Mouse (Mus musculus): ENCODE measurements around the gene Cxcl10. TPM values are rescaled to one million over a fixed set of nuclear protein-coding genes. Genes with fewer than 3 reads are reported as not detected.
A peak's percentile ranks its signal among the peaks of the same experiment; 100 is the strongest.

Gene Cxcl10
- polyA plus RNA-seq, 1 experiment from 2014 or later: 0.38 TPM

DNA sequence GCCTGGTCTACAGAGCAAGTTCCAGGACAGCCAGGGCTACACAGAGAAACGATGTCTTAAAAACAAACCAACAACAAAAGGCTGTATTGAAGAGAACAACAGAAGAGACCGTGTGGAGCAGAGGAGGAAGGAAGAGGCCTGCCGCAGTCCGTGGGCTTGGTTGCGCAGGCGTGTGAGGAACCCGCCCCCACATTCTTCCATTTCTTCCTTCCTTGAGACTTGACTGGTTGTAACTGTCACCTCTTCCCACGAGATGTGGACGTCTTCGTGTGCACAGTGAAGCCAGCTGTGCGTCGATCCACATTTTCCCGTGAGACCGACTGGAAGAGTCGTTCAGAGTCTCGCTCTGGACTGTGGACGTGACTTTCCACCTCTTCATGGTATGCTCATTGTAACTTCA lies 26.7 kb upstream of the Cxcl10 start:
- Histone ChIP-seq H3K27ac (replicated peaks; ENCODE audit: low read depth, low read length) (no peak overlapping the region), H3K36me3 (replicated peaks; ENCODE audit: control insufficient read depth, insufficient read depth, low read depth, low read length) (no peaks in the 10 kb centered on the region), H3K4me2 (ENCODE audit: low read depth, low read length) (no peak overlapping the region), H3K27me3 (ENCODE audit: control insufficient read depth, insufficient read depth, low read length) (no peaks in the 10 kb centered on the region), H3K4me3 (ENCODE audit: low read depth, low read length) (no peak overlapping the region), H3K4me1 (ENCODE audit: control insufficient read depth, insufficient read depth, low read length) (no peaks in the 10 kb centered on the region), H3K9ac (replicated peaks; ENCODE audit: low read length) (no peak overlapping the region), H3K9me3 (replicated peaks; ENCODE audit: control insufficient read depth, low read length) (no peaks in the 10 kb centered on the region)
- ATAC-seq (replicated peaks; ENCODE audit: insufficient number of reproducible peaks, low FRiP score, low TSS enrichment, low read depth): no peak
- no peak for DNase-seq (ENCODE audit: low spot score)
- WGBS: 79% methylated on average over 17 of the region's 17 CpGs

DNA sequence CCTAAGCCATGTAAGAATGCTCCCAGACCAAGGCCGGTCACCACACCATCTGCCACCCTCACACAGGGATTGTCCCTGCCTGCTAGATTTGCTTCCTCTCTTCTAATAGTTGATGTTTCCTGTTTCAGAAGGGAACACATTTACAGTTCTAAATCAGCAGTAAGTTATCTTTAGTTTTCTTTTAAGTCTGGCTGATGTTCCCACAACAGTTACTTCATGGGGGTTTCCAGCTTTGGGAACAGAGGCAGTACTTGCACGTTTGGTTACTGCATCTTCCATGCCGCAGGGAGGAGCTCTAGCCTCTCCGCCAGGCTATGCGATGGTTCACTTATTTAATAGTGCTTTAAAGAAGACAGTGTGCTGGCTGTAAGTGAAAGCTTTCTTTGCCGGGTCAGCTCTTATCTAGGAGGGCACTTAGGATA lies 26.0 kb upstream of the Cxcl10 start:
- H3K4me3 ChIP-seq (ENCODE audit: low read depth, low read length): no peak overlapping the region

DNA sequence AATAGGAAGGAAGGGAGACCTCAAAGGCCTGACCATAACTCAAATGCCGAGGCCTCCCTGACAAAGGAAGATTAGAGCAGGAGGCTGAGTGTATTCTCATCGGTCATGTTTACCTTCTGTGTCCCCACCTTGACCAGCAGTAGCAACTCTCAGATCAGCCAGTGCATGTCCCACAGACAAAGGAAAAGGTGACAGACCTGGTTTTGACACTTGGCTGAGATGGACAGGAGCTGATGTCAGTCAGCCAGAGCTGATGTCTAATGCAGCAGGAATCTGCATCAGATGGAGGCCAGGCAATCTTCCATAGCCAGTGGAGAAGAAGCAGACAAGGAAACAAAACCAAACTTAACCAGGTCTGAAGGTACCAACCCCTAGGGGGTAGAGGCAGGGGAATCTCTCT lies 23.9 kb upstream of the Cxcl10 start:
- 75% methylated on average over 2 of the region's 2 CpGs for WGBS
- no peak overlapping the region for H3K9ac ChIP-seq (replicated peaks; ENCODE audit: low read length)
- no peak overlapping the region for H3K4me2 ChIP-seq (ENCODE audit: low read depth, low read length)
- H3K27me3 ChIP-seq (ENCODE audit: control insufficient read depth, insufficient read depth, low read length): no peaks in the 10 kb centered on the region
- H3K4me1 ChIP-seq (ENCODE audit: control insufficient read depth, insufficient read depth, low read length): no peaks in the 10 kb centered on the region
- no peak for DNase-seq (ENCODE audit: low spot score)
- no peak for ATAC-seq (replicated peaks; ENCODE audit: insufficient number of reproducible peaks, low FRiP score, low TSS enrichment, low read depth)
- no peak overlapping the region for H3K27ac ChIP-seq (replicated peaks; ENCODE audit: low read depth, low read length)
- no peak overlapping the region for H3K4me3 ChIP-seq (ENCODE audit: low read depth, low read length)
- H3K9me3 ChIP-seq (replicated peaks; ENCODE audit: control insufficient read depth, low read length): no peaks in the 10 kb centered on the region
- H3K36me3 ChIP-seq (replicated peaks; ENCODE audit: control insufficient read depth, insufficient read depth, low read depth, low read length): no peaks in the 10 kb centered on the region

More for the DNA sequence above, 26.0 kb upstream of the Cxcl10 start:
- Histone ChIP-seq H3K27me3 (ENCODE audit: control insufficient read depth, insufficient read depth, low read length) (no peaks in the 10 kb centered on the region), H3K4me2 (ENCODE audit: low read depth, low read length) (no peak overlapping the region), H3K27ac (replicated peaks; ENCODE audit: low read depth, low read length) (no peak overlapping the region), H3K9ac (replicated peaks; ENCODE audit: low read length) (no peak overlapping the region), H3K36me3 (replicated peaks; ENCODE audit: control insufficient read depth, insufficient read depth, low read depth, low read length) (no peaks in the 10 kb centered on the region), H3K4me1 (ENCODE audit: control insufficient read depth, insufficient read depth, low read length) (no peaks in the 10 kb centered on the region), H3K9me3 (replicated peaks; ENCODE audit: control insufficient read depth, low read length) (no peaks in the 10 kb centered on the region)
- ATAC-seq (replicated peaks; ENCODE audit: insufficient number of reproducible peaks, low FRiP score, low TSS enrichment, low read depth): no peak
- WGBS: 77% methylated on average over 6 of the region's 6 CpGs
- DNase-seq (ENCODE audit: low spot score): no peak

DNA sequence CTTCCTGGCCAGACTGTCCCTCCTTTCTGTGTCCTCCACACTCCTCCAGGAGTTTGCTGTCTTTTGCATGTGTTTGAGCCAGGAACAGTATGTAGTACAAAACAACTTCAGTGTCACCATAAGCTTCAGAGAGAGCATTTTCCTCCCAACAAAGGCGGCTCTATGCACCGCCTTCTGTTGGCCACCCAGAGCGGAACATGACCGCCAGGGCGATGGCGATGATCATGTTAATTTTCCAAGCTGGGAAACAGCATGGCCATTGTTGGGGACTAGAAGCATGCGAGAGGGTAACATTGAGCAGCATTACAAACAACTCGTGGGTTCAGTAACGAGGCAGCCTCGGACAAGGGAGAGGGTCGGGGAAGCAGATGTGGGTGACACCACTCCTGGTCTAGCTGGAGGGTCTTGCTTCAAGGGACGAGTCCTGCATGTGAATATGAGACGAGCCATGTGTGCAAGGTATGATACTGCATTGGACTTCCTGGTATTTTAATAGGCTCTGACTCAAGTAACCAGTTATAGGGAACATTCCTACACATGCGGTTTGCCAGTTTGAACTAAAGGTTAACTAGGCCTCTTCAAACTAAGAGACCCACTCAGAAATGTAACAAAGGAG lies 22.8 kb upstream of the Cxcl10 start:
- no peak overlapping the region for H3K27ac ChIP-seq (replicated peaks; ENCODE audit: low read depth, low read length)
- no peaks in the 10 kb centered on the region for H3K9me3 ChIP-seq (replicated peaks; ENCODE audit: control insufficient read depth, low read length)
- no peaks in the 10 kb centered on the region for H3K4me1 ChIP-seq (ENCODE audit: control insufficient read depth, insufficient read depth, low read length)
- H3K36me3 ChIP-seq (replicated peaks; ENCODE audit: control insufficient read depth, insufficient read depth, low read depth, low read length): no peaks in the 10 kb centered on the region
- no peak overlapping the region for H3K9ac ChIP-seq (replicated peaks; ENCODE audit: low read length)
- 59% methylated on average over 14 of the region's 14 CpGs for WGBS
- H3K4me2 ChIP-seq (ENCODE audit: low read depth, low read length): no peak overlapping the region
- no peak overlapping the region for H3K4me3 ChIP-seq (ENCODE audit: low read depth, low read length)
- ATAC-seq (replicated peaks; ENCODE audit: insufficient number of reproducible peaks, low FRiP score, low TSS enrichment, low read depth) (no peak), DNase-seq (ENCODE audit: low spot score) (no peak)
- no peaks in the 10 kb centered on the region for H3K27me3 ChIP-seq (ENCODE audit: control insufficient read depth, insufficient read depth, low read length)

DNA sequence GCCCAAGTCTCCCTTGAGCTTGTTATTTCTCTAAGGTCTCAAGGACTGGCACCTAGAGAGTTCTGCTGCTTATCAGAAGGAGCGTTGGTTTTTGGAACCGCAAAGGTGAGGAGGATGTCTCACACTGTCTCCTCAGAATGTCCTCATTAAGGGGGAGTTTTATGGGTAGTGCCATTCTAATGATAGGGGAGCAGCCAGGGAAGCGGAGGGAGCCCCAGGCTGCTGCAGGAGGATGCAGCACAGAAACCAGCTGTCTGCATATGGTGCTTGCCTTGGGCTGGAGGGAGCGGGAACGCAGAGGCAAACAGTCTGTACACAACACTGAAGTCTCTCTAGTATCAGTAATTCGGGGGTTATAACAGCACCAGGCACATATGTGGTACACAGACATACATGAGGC lies 22.2 kb upstream of the Cxcl10 start:
- H3K9ac ChIP-seq (replicated peaks; ENCODE audit: low read length): no peak overlapping the region
- H3K27me3 ChIP-seq (ENCODE audit: control insufficient read depth, insufficient read depth, low read length): no peaks in the 10 kb centered on the region
- no peak for ATAC-seq (replicated peaks; ENCODE audit: insufficient number of reproducible peaks, low FRiP score, low TSS enrichment, low read depth)
- H3K36me3 ChIP-seq (replicated peaks; ENCODE audit: control insufficient read depth, insufficient read depth, low read depth, low read length): no peaks in the 10 kb centered on the region
- no peaks in the 10 kb centered on the region for H3K9me3 ChIP-seq (replicated peaks; ENCODE audit: control insufficient read depth, low read length)
- WGBS: 81% methylated on average over 6 of the region's 6 CpGs
- H3K4me3 ChIP-seq (ENCODE audit: low read depth, low read length): no peak overlapping the region
- no peak for DNase-seq (ENCODE audit: low spot score)
- H3K4me2 ChIP-seq (ENCODE audit: low read depth, low read length): no peak overlapping the region
- no peaks in the 10 kb centered on the region for H3K4me1 ChIP-seq (ENCODE audit: control insufficient read depth, insufficient read depth, low read length)
- no peak overlapping the region for H3K27ac ChIP-seq (replicated peaks; ENCODE audit: low read depth, low read length)

DNA sequence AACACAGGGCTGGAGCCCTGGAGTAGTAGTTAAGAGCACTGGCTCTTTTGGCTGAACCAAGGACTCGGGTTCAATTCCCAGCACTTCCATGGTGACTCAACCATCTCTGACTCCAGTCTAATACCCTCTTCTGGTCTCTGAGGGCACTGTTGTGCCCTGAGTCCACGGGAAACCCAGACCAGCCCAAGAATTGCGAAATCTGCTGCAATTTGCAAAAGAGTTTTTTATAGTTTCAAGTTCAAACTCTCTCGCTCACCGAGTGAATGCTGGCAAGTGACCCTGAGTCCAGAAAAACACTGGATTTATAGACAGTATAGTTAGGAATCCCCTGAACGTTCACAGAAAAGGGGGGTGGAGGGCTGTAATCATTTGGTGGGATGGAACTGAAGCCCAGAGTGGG lies 21.7 kb upstream of the Cxcl10 start:
- Histone ChIP-seq H3K4me3 (ENCODE audit: low read depth, low read length) (no peak overlapping the region), H3K9ac (replicated peaks; ENCODE audit: low read length) (no peak overlapping the region), H3K4me1 (ENCODE audit: control insufficient read depth, insufficient read depth, low read length) (no peaks in the 10 kb centered on the region), H3K4me2 (ENCODE audit: low read depth, low read length) (no peak overlapping the region), H3K27me3 (ENCODE audit: control insufficient read depth, insufficient read depth, low read length) (no peaks in the 10 kb centered on the region), H3K9me3 (replicated peaks; ENCODE audit: control insufficient read depth, low read length) (no peaks in the 10 kb centered on the region), H3K36me3 (replicated peaks; ENCODE audit: control insufficient read depth, insufficient read depth, low read depth, low read length) (no peaks in the 10 kb centered on the region), H3K27ac (replicated peaks; ENCODE audit: low read depth, low read length) (no peak overlapping the region)
- no peak for ATAC-seq (replicated peaks; ENCODE audit: insufficient number of reproducible peaks, low FRiP score, low TSS enrichment, low read depth)
- DNase-seq (ENCODE audit: low spot score): no peak
- WGBS: 83% methylated on average over 6 of the region's 6 CpGs

DNA sequence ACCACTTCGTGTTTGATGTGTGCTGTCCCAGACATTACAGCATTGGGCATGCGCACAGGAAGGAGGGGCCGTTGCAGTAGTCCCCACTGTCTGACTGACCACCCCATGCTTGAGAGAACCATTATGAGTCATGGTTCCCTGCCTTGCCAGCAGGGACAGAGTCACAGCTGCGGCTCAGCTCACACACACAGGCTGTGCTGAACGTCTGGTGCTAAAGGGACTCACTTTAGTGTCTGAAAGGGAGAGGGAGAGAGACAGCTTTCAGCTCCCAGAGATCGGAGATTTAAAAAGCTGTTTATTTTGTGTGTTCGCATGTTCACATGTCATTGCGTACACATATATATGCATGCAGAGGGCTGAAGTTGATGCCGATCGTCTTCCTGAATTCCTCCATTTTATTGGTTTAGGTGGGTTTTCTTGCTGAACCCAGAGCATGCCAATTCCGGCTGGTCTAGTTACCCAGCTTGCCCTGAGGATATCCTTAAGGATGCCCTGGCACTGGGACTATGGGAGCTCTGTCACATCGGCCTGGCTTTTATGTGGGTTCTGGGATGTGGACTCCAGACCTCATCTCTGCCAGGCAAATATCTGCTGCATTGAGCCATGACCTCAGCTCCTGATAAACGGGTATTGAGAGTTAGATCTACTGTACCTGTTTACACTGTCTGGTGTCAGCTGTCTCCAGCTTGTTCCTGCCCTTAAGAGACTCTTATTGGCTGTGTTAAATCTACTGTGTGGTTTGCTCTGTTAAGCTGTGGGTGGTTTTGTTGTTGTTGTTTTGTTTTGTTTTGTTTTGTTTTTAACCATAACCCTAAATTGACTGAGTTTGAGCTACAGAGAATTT lies 20.7 kb upstream of the Cxcl10 start:
- Histone ChIP-seq H3K4me1 (ENCODE audit: control insufficient read depth, insufficient read depth, low read length) (no peaks in the 10 kb centered on the region), H3K4me3 (ENCODE audit: low read depth, low read length) (no peak overlapping the region), H3K9ac (replicated peaks; ENCODE audit: low read length) (no peak overlapping the region), H3K27ac (replicated peaks; ENCODE audit: low read depth, low read length) (no peak overlapping the region), H3K4me2 (ENCODE audit: low read depth, low read length) (no peak overlapping the region), H3K36me3 (replicated peaks; ENCODE audit: control insufficient read depth, insufficient read depth, low read depth, low read length) (no peaks in the 10 kb centered on the region), H3K9me3 (replicated peaks; ENCODE audit: control insufficient read depth, low read length) (no peaks in the 10 kb centered on the region), H3K27me3 (ENCODE audit: control insufficient read depth, insufficient read depth, low read length) (no peaks in the 10 kb centered on the region)
- 77% methylated on average over 13 of the region's 13 CpGs for WGBS
- DNase-seq (ENCODE audit: low spot score) (no peak), ATAC-seq (replicated peaks; ENCODE audit: insufficient number of reproducible peaks, low FRiP score, low TSS enrichment, low read depth) (0 out of 2 replicates have a peak, but pooled peaks have one; percentile 62)

DNA sequence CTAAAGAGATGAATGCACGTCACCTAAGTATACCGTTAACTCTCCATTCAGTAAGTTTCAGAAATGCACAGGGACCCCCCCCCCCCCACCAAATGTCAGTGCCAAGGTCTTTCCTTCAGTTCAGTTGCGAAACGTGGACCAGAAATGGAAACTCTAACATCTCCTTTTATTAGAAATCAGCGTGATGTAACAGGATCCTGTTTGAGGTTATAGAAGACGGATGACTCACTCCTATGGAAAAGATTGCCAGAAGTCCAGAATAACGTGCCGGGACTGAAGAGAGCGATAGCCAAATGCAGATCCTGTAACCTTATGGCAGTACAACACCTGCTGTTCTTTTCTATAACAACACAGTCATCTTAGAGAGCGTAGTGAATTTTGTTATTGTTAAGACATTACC lies 19.7 kb upstream of the Cxcl10 start:
- Histone ChIP-seq H3K9me3 (replicated peaks; ENCODE audit: control insufficient read depth, low read length) (no peaks in the 10 kb centered on the region), H3K27me3 (ENCODE audit: control insufficient read depth, insufficient read depth, low read length) (no peaks in the 10 kb centered on the region), H3K4me1 (ENCODE audit: control insufficient read depth, insufficient read depth, low read length) (no peaks in the 10 kb centered on the region), H3K36me3 (replicated peaks; ENCODE audit: control insufficient read depth, insufficient read depth, low read depth, low read length) (no peaks in the 10 kb centered on the region), H3K4me3 (ENCODE audit: low read depth, low read length) (no peak overlapping the region), H3K4me2 (ENCODE audit: low read depth, low read length) (no peak overlapping the region), H3K27ac (replicated peaks; ENCODE audit: low read depth, low read length) (no peak overlapping the region), H3K9ac (replicated peaks; ENCODE audit: low read length) (no peak overlapping the region)
- WGBS: 80% methylated on average over 10 of the region's 10 CpGs
- DNase-seq (ENCODE audit: low spot score) (no peak), ATAC-seq (replicated peaks; ENCODE audit: insufficient number of reproducible peaks, low FRiP score, low TSS enrichment, low read depth) (no peak)

All from embryonic facial prominence, embryonic 11.5 days (tissue).